Mouse (Mus musculus) kidney, embryonic 16.5 days (tissue): ENCODE measurements around the gene Adam33. TPM values are rescaled to one million over a fixed set of nuclear protein-coding genes. Genes with fewer than 3 reads are reported as not detected.
"Not testable (repeated sequence)": the region's sequence is repeated elsewhere in the genome, so short reads cannot be mapped to it uniquely, and the experiment has no call there.

Experiments used
- ATAC-seq: fragments of 200-750 bp; cut with Nextera tagmentation; 2 replicates; pipeline ENCODE4 v1.8.0; 2017; ENCODE audit warnings: moderate TSS enrichment; ENCODE audit not compliant: low FRiP score, low TSS enrichment
- H3K27ac ChIP-seq: fragments of 300-500 bp; sonication (generic); 2 replicates; pipeline ENCODE4 v1.5.1; 2014; ENCODE audit warnings: low read length
- H3K27me3 ChIP-seq: fragments of 300-500 bp; sonication (generic); 2 replicates; pipeline ENCODE4 v1.6.1; 2014; ENCODE audit warnings: low read length, control low read depth, mixed read lengths; ENCODE audit not compliant: insufficient read depth
- H3K36me3 ChIP-seq: fragments of 300-500 bp; sonication (generic); 2 replicates; pipeline ENCODE4 v1.6.1; 2014; ENCODE audit warnings: low read length, control low read depth, mixed read lengths; ENCODE audit not compliant: insufficient read depth
- H3K4me1 ChIP-seq: fragments of 300-500 bp; sonication (generic); 2 replicates; pipeline ENCODE4 v1.6.1; 2014; ENCODE audit warnings: low read length, control low read depth, mixed read lengths; ENCODE audit not compliant: insufficient read depth
- H3K4me2 ChIP-seq: fragments of 300-500 bp; sonication (generic); replicated peaks from 2 replicates; pipeline ENCODE4 v1.6.1; 2014; ENCODE audit warnings: low read depth, low read length
- H3K4me3 ChIP-seq: fragments of 300-500 bp; sonication (generic); 2 replicates; pipeline ENCODE4 v1.5.1; 2014; ENCODE audit warnings: mild to moderate bottlenecking, low read length
- H3K9ac ChIP-seq: fragments of 300-500 bp; sonication (generic); replicated peaks from 2 replicates; pipeline ENCODE4 v1.6.1; 2014; ENCODE audit warnings: low read length
- H3K9me3 ChIP-seq: fragments of 300-500 bp; sonication (generic); 2 replicates; pipeline ENCODE4 v1.6.1; 2016; ENCODE audit warnings: low read length, control low read depth
- WGBS: fragments of 180-500 bp; shearing (Covaris S2); extraction: QIAGEN DNeasy Blood & Tissue Kit; methylation state at CpG from one replicate; pipeline ENCODE4 v1.1.7; 2014; 5-methylcytosine and 5-hydroxymethylcytosine counted together
- polyA plus RNA-seq: library from polyadenylated mRNA; unstranded; fragments of >200 nt; fragmentation: Nextera tagmentation; extraction: Ambion mirVana; gene quantifications from 2 replicates; pipeline ENCODE4 v1.2.1, GENCODE M21; 2015

Gene Adam33
- polyA plus RNA-seq: 4.8 and 6.0 TPM in 2 replicates

DNA sequence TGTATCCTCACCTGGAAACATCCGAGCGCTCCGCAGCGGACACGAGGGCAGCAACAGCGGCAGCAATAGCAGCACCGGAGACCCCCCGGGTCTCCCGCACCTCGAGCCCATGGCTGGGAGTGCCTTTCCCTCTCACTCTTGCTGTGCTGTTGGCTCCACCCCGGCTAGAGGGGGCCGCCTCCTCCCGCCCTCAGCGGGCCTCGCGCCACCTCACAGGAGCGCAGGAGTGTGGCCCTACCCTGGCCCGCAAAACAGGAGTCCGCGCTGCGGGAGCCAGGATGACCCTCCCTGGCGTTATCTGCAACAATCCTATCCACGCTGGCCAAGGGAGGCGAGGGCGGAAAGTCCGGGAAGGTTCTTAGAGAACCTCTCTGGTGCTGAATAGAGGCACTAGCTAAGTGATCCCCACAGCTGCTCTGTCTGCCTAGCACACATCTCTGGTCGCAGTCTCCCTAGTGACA lies at the start of gene Adam33:
Gene Adam33, minus strand, starts transcription at position 411 of the 461 bp plus-strand sequence.
- Histone ChIP-seq H3K4me3 (peak within 1 kb of the TSS; percentile 34), H3K27me3 (peaks cover 23% of the 10 kb centered on the region), H3K4me2 (peak within 1 kb of the TSS; percentile 58), H3K36me3 (no peaks in the 10 kb centered on the region), H3K9ac (peak within 1 kb of the TSS; percentile 53; the same call in 1 of the 2 replicates), H3K9me3 (no peaks in the 10 kb centered on the region), H3K4me1 (peaks cover 32% of the 10 kb centered on the region), H3K27ac (no peak within 1 kb of the TSS)
- peak; percentile 54; the same call in 1 of the 2 replicates for ATAC-seq
- WGBS: 3% methylated on average over 22 of the region's 27 CpGs

DNA sequence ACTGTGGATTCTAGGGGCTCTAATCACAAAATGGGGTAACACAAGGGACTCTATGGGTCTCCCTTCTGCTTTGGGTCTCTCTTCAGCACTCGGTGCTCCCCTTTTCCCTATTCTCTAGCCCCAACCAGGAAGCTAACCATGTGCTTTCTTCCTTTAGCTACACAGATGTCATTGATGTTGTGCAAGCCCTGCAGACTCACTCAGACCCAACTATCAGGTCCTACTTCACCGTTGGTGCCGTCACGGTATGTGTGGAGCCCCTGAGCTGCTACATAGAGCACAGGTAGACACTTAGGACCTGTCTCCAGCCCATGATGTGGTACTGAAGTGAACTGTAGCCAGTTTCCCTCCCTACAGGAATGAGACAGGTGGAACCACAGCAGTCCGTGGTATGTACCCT lies 42.4 kb upstream of the Adam33 start:
- no peak overlapping the region for H3K4me2 ChIP-seq
- 89% methylated on average over 5 of the region's 5 CpGs for WGBS
- no peak for ATAC-seq
- H3K4me3 ChIP-seq: no peak overlapping the region
- H3K4me1 ChIP-seq: no peaks in the 10 kb centered on the region
- H3K9me3 ChIP-seq: no peaks in the 10 kb centered on the region
- no peaks in the 10 kb centered on the region for H3K27me3 ChIP-seq
- H3K27ac ChIP-seq: no peak overlapping the region
- H3K9ac ChIP-seq: no peak overlapping the region
- H3K36me3 ChIP-seq: no peaks in the 10 kb centered on the region

DNA sequence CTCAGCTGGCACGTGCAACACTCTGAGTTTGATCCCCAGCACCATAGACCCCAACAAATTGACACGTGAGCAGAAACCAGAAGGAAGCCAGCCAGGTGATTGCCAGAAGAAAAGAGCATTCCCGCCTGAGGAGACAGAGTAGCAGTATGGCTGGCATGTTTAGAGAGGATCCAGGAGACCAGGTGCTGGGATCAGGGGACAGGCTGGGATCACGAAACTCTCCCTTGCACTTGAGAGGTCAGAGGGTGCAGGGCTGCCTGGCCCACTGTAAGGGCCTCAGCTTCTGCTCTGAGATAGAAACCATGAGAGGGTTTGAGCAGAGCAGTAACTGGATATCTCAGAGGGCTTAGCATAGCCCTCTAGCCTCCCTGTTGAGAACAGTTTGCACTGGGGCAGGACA lies 41.4 kb upstream of the Adam33 start:
- H3K4me3 ChIP-seq, ATAC-seq, H3K4me1 ChIP-seq, H3K4me2 ChIP-seq, H3K9me3 ChIP-seq, H3K9ac ChIP-seq, H3K27ac ChIP-seq, H3K36me3 ChIP-seq, H3K27me3 ChIP-seq: not testable (repeated sequence)
- WGBS: 63% methylated on average over 4 of the region's 4 CpGs

GRCm38 (mm10) chr2:131104021-131104420 lies 40.4 kb upstream of the Adam33 start:
- no peak for ATAC-seq
- 88% methylated on average over 4 of the region's 4 CpGs for WGBS
- H3K36me3 ChIP-seq: no peaks in the 10 kb centered on the region
- H3K9me3 ChIP-seq: no peaks in the 10 kb centered on the region
- no peak overlapping the region for H3K9ac ChIP-seq
- no peak overlapping the region for H3K4me3 ChIP-seq
- no peaks in the 10 kb centered on the region for H3K4me1 ChIP-seq
- no peak overlapping the region for H3K4me2 ChIP-seq
- no peak overlapping the region for H3K27ac ChIP-seq
- H3K27me3 ChIP-seq: no peaks in the 10 kb centered on the region

- no peaks in the 10 kb centered on the region for H3K27me3 ChIP-seq
- no peak for ATAC-seq
- H3K4me1 ChIP-seq: peaks cover 12% of the 10 kb centered on the region
- 53% methylated on average over 3 of the region's 3 CpGs for WGBS
- no peak overlapping the region for H3K4me3 ChIP-seq
- no peak overlapping the region for H3K4me2 ChIP-seq
- no peak overlapping the region for H3K9ac ChIP-seq
- H3K9me3 ChIP-seq: no peaks in the 10 kb centered on the region
- no peaks in the 10 kb centered on the region for H3K36me3 ChIP-seq
- no peak overlapping the region for H3K27ac ChIP-seq
These were observed 37.9 kb upstream of the Adam33 start for GRCm38 (mm10) chr2:131101530-131101929.

GRCm38 (mm10) chr2:131097087-131097486 lies 33.5 kb upstream of the Adam33 start:
- no peaks in the 10 kb centered on the region for H3K36me3 ChIP-seq
- H3K9me3 ChIP-seq: no peaks in the 10 kb centered on the region
- peak overlapping the region; percentile 91 for H3K27ac ChIP-seq
- 73% methylated on average over 4 of the region's 4 CpGs for WGBS
- H3K4me1 ChIP-seq: peaks cover 21% of the 10 kb centered on the region
- peak overlapping the region; percentile 47; the same call in 1 of the 2 replicates for H3K4me2 ChIP-seq
- H3K9ac ChIP-seq: no peak overlapping the region
- no peaks in the 10 kb centered on the region for H3K27me3 ChIP-seq
- no peak for ATAC-seq
- no peak overlapping the region for H3K4me3 ChIP-seq

DNA sequence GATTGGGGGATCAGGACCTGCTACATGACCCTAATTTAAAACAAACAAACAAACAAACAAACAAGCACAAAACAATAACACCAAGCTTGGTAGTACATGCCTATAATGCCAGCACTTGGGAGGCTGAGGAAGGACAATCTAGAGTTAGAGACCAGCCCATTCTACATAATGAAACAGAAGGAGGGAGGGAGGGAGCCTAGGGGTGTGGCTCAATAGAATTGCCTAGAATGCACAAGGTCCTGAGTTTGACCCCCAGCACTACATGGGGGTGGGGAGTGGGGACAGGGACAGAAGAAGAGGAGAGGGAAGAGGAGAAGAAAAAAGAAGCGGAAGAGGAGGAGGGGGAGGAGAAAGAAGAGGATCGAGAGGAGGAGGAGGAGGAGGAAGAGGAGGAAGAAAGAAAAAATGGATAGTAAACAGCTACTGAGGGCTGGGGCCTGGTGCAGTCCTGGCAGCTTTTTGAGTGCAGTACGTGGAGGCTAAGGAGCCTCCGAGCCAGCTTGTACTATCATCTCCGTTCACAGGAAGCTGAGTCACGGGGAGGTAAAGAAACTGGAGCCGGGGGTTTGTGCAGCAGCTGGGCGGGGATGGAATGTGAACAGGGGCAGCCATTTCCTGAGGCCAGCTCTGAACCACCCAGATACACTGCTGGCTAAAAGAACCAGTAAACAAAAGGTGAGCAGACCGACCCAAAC lies 32.6 kb upstream of the Adam33 start:
- H3K4me3 ChIP-seq: peak overlapping the region; percentile 25
- peaks cover 21% of the 10 kb centered on the region for H3K4me1 ChIP-seq
- peak overlapping the region; percentile 47 for H3K4me2 ChIP-seq
- no peaks in the 10 kb centered on the region for H3K36me3 ChIP-seq
- peak; percentile 84 for ATAC-seq
- no peaks in the 10 kb centered on the region for H3K9me3 ChIP-seq
- H3K27me3 ChIP-seq: no peaks in the 10 kb centered on the region
- peak overlapping the region; percentile 56 for H3K9ac ChIP-seq
- WGBS: 5% methylated on average over 9 of the region's 9 CpGs
- H3K27ac ChIP-seq: peak overlapping the region; percentile 91

GRCm38 (mm10) chr2:131094823-131095222 lies 31.2 kb upstream of the Adam33 start:
- Histone ChIP-seq H3K4me3 (no peak overlapping the region), H3K27me3 (no peaks in the 10 kb centered on the region), H3K9me3 (no peaks in the 10 kb centered on the region), H3K9ac (no peak overlapping the region), H3K36me3 (no peaks in the 10 kb centered on the region), H3K4me2 (no peak overlapping the region), H3K27ac (no peak overlapping the region), H3K4me1 (peaks cover 21% of the 10 kb centered on the region)
- 0% methylated on average over 1 of the region's 1 CpGs for WGBS
- ATAC-seq: no peak

- Histone ChIP-seq H3K27me3 (no peaks in the 10 kb centered on the region), H3K36me3 (no peaks in the 10 kb centered on the region), H3K4me2 (no peak overlapping the region), H3K9ac (no peak overlapping the region), H3K4me3 (no peak overlapping the region), H3K9me3 (no peaks in the 10 kb centered on the region), H3K4me1 (peaks cover 21% of the 10 kb centered on the region), H3K27ac (no peak overlapping the region)
- ATAC-seq: no peak
- 83% methylated on average over 5 of the region's 5 CpGs for WGBS
These were observed 30.0 kb upstream of the Adam33 start for GRCm38 (mm10) chr2:131093577-131093976.

DNA sequence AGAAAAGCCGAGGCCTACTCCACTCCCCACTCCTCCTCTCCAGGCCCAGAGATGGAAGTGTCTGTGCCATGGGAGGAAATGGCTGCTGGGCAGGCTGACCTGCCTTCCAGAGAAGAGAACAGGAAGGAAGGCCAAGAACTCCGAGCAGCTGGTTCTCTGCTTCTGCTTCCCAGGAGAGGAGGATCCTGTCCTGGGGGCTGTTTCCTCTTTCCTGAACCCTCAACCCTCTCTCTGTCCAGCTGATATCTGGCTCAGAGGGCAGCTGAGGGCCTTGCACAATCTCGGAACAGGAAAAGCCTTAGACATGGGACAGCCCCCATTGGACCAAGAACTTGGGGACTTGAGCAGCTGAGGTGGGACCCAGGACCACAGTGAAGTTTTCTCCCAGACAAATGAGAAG lies 27.2 kb upstream of the Adam33 start:
- no peak overlapping the region for H3K4me2 ChIP-seq

More for the DNA sequence above, 27.2 kb upstream of the Adam33 start:
- H3K36me3 ChIP-seq: no peaks in the 10 kb centered on the region
- H3K27ac ChIP-seq: no peak overlapping the region
- no peaks in the 10 kb centered on the region for H3K27me3 ChIP-seq
- 53% methylated on average over 3 of the region's 3 CpGs for WGBS
- peaks cover 9% of the 10 kb centered on the region for H3K4me1 ChIP-seq
- no peaks in the 10 kb centered on the region for H3K9me3 ChIP-seq
- no peak overlapping the region for H3K9ac ChIP-seq
- H3K4me3 ChIP-seq: no peak overlapping the region
- ATAC-seq: no peak
